Mouse (Mus musculus) frontal cortex, postnatal 25 days (tissue): ENCODE measurements around the gene Flt3.

Experiments used
- DNase-seq, 2 experiments: peaks; one replicate each; pipeline ENCODE4 v3.0.0; 2022; ENCODE audit warnings: low spot score in 2 of 2

The Flt3 gene

DNA sequence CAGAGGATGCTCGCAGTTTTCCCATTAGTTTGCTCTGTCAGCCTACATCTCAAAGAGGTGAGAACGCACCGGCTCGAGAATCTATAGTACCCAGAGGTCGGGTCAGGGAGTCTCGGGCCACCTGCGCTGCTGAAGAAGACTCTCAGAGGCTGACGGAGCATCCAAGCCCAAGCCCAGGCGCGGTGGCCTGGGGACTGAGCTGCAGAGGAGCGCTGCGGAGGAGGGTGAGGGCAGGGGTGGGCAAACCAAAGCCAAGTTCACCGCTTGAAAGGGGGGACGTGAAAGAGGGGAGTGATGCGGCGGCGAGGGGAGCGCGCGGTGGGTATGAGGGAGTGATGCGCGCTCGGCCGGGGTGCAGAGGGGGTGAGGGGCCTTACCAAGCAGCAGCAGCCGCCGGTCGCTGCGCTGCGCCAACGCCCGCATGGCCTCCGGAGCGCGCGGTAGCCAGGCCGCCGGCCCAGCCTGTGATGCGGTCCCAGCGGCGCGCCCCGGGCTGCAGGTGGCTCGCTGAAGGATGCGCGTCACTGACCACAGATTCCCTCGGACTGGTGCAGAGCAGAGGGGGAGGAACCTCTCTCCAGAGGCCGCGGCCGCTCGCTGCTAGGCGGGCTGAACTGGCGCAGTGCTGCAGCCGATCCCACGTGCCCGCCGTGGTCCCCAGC, at the start of gene Flt3:
TSS of gene Flt3 (minus strand) at position 647 of the 662 bp plus-strand sequence.
- DNase-seq, result no peak

DNA sequence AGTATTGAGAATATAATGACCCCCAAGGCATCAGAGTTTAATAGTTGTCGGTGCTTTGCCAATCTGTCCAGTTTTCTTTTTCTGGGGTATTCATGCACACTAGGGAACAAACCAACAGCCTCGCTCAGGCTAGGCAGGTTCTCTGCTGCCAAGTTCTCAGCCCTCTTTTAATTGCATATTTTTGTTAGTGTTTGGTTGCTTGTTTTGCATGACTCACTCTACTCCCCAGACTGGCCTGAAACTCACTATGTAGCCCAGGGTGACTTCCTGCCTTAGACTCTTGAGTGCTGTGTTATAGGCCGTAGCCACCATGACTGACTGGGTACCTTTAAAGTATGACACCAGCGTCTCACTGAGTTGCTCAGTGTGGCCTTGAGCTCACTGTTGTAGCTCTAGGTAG, 48.6 kb upstream of the Flt3 start:
- no peak for DNase-seq

DNA sequence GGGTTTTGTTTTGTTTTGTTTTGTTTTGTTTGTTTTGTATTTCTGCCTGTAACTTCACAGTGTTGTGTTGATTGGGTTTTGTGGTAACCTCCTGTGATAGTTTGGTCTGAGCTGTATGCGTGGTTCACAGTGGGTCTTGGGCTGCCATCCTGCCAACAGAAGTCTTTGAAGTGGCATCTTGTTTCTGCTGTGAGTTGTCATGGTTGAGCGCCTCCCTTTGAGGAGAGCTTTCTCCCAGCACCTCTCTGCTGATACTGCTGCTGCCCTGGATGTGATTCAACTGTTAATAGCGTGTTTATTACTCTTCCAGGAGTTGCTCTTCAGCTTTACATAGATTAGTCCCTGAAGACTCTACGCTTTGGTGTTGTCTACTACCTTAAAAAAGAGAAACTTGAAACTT, 48.2 kb upstream of the Flt3 start:
- no peak for DNase-seq

DNA sequence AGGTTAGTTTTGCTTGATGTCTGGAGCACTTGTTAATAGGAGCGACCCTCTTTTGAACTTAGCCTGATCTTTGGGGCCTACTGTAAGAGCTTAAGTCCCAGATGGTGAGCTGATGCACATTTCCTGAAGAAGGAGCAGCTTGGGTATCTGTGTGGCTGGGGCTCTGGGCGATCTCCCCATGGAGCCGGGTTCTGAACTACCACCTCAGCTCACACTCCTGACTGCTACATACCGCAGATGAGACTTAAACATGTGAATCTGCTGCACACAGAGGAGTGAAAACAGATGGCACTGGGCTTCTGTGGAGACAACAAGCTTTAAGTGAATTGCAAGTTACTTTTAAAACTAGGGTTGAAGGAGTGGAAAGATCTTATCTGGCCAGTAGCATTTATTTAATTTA, 45.0 kb upstream of the Flt3 start:
- DNase-seq, result no peak

DNA sequence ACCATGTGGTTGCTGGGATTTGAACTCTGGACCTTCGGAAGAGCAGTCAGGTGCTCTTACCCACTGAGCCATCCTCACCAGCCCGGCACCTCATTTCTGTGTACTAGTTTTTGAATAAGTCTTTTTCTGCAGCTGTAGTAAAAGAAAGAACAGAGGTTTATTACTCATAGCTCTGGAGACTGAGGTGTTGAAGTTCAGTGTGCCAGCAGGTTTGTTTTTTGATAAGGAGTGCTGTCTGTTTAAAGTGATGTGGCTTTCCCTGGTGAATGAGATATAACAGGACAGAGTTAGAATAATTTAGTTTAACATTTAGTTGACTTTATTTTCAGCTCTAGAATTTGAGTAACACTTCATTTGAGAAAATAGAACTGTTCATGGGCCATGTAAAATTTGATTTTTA, 44.5 kb upstream of the Flt3 start:
- no peak for DNase-seq

DNA sequence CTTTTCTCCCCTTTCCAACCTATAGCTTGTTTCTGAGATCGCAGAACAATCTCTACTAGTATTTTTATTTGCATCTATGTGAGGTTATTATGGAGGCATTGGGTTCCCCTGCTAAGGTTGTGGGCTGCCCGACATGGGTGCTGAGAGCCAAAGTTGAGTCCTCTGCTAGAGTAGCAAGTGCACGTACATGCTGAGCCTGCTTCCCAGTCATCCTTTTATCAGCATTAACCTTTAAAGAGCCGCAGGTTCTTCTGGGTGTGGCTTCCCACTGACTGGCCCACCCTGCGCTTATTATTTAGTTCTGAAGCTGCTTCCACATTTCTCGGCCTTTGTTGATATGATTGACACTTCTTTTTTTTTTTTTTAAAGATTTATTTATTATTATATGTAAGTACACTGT, 44.0 kb upstream of the Flt3 start:
- no peak for DNase-seq

DNA sequence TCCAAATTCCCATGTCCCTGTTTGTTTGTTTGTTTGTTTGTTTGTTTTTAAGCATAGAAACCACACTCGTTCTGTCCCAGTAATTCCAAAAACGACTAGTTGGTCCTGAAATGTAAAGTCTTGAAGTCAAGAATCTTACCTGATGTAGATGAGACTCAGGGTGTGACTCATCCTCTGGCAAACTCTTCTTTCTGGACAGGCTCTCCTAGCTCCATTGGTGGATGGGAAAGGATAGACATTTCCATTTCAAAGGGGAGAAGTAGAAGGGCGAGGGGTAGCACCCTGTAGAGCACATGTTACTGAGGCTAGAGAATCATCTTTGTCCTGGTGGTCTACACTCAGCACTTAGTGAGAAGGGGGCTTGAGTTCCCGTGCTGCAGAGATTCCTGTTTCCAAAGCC, 42.5 kb upstream of the Flt3 start:
- DNase-seq, result no peak

DNA sequence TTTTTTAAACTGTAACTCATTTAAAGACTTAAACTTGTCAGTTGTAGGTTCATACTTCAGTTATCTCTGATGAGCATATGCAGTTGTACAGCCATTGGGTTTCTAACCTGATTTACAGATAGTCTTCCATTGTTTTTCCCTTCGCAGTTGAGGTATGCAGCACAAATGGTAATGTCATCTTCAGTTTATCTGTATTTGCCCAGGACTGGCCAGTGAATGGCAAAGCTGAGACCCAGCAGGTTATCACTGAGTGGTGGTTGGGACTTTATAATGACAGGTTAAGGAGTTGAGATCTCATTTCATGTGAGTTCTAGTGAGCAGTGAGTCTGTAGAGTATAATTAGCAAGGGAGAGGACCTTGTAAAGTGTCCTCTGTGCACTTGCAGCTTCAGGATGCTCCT, 41.7 kb upstream of the Flt3 start:
- no peak for DNase-seq

DNA sequence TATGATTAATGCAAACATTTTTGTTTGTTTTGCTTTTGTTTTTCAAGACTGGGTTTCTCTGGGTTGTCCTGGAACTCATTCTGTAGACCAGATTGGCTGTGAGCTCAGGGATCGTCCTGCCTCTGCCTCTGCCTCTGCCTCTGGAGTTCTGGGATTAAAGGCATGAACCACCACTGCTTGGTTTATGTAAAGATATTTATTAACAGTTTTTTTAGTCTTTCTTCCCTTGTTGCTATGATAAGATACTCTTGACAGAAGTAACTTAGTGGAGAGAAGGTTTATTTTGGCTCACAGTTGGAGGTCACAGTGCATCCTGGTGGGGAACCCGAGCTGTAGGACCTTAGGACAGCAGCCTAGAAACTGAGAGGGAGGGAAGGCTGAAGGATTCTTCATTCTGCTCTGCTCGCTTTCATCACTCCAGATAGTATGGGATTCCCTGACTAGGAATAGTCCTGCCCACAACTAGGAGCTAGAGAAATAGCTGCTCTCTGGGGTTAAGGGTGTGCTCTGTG, 40.8 kb upstream of the Flt3 start:
- DNase-seq, result no peak

DNA sequence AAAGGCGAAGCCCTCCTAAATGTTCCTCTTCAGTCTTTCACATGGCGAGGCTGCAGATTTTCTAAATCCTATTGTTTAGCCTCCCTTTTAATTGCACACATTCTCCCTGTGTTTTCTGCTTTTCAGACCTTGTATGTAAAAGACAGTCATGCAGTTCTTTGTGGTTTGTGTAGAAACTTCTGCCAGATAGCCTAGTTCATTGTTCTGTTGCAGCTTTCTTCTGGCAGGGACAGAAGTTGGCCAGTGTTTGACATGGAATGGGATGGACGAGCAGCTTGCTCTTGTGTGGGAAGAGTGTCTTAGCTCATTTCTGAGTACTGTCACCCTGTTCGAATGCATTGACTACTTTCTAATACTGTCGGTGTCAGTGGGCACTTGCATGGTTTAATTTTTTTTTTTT, 36.2 kb upstream of the Flt3 start:
- DNase-seq, result no peak

DNA sequence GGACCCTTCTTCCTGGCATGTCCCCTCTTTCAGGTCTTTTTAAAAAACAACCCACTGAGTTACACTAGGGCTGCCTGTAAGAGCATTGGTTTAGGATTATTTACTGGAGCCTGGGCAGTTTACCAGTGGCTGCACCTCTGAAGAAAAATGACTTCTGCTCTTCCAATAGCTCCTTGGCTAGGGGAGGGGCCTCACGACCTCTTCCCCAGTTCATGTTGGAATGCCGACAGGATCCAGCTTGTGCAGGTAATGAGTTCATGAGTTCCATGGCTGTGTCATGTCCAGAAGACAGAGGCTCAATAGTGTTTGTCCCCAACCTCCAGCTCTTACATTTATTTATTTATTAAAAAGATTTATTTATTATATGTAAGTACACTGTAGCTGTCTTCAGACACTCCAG, 35.5 kb upstream of the Flt3 start:
- DNase-seq, result no peak

DNA sequence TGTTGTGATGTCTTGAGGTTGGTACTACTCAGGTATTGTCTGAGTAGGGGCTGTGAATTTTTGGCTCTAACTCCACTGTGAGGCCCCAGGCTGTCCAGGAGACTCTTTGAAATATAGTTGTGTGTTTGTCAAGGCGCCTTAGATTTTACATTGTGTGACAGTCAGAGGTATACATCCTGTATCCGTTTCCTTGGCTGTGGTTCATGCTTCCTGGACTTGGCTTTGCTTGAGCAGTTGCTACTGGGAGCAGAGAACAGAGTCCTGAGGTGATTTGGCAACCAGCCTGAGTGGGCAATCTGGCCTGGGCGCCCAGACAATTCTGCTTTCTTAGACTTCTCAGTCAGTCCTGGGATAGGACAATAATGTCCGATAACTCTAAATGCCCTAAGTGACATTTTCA, 34.9 kb upstream of the Flt3 start:
- DNase-seq, result no peak

DNA sequence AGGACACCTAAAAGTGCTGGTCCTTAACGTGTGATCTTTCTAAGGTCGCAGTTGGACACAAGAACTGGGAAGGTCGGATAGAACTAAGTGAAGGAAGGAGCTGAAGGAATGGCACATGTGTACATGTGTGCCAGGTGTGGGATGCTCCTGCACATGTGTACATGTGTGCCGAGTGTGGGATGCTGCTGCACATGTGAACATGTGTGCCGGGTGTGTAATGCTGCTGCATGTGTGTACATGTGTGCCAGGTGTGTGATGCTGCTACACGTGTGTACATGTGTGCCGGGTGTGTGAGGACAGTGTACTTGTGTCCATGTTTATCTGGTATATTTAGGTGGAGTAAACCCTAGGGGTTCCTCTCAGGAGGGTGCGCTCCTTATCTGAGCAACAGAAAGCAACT, 32.6 kb upstream of the Flt3 start:
- no peak for DNase-seq

DNA sequence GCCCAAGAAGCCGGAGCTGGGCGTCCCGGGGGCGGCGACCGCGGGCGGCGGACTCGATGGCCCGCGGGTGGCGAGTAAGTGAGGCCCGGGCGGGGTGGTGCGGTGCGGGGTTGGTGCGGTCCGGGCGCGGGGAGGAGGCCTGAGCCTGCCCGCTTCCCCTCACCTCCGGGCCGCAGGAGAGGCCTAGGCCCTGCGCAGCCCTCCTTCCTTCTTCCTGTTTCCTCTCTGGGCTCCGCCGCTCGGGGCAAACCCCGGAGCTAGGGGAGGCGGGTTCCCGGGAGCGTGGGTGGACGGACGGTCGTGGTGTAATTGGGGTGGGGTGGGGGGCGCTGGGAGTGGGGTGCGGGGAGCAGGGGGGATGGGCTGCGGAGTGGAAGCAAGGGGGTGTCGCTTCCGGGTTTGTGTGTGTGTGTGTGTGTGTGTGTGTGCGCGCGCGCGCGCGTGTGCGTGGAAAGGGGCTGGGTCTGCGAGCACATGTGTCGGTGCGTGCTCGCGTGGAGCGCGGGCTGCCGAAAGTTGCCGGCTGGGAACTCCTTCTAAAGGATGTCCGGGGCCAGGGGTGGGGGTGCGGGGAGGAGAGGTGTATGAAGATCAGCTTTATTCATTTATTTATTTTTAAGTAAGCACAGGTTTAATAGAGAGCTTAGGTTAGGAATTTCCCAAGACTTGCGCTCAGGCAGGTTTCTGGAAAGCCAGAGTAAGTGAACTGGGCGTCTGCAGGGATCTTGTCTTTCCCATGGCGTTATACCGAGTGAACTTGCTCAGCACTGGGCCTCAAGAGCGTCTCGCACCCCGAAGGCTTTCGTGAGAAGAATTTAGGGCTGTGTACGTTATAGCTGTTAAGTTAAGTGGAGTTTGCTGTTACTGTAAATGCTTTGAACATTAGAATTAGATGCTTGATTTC, 30.9 kb upstream of the Flt3 start:
- peak; percentile 43 to 48 for DNase-seq

DNA sequence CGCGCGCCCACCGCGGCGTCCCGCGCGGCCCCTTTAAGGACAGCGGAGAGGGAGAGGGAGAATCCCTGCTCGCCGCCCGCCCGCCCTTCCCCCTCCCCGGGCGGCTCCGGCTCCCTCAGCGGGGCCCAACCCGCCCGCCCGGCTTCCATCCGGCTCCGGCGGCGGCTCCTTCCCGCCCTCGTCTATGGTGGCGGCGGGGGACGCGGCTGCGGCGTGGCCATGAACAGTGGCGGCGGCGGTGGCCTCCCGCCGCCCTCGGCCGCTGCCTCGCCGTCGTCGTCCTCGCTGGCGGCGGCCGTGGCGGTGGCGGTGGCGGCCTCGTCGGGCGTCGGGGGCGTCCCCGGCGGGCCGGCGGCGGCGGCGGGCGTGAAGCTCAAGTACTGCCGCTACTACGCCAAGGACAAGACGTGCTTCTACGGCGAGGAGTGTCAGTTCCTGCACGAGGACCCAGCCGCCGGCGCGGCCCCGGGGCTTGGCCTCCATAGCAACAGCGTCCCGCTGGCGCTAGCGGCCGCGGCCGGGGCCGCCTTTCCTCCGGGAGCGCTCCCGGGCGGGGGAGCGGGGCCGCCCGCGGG, 30.2 kb upstream of the Flt3 start:
- DNase-seq, result peak; percentile 25 to 26

DNA sequence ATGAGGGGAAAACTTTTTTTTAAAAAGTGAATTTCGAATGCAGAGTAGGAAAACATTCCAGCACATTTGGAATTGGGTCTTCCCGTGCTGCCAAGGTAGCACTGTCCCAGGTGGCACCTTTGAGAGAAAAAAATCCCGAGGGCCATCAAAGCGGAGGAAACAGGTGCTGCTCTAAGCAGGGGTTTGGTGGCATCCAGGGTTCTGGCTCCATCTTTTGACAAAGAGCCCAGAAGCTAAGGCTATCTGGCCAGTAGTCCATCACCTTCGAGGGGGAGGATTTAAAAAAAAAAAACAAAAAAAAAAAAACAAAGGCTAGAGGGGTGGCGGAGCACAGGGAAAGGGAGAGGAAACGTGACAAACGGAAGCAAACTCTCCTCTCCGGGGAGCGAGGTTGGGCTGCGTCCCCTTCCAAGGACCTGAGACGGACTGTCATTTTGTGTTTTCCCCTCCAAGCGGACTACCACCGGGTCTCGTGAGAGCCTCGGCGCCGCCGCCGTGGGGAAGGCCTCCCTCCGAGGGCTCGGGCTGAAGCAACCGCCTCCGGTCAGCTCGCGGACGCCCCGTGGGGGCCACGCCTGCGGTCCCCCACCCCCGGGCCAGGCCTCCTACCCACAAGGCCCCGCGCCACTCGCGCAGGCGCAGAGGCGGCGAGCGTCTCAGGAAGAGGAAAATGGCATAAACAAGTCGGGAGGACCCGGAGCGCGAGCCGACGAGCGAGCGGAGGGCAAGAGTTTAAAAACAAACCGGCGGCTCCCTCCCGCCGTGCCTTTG, 29.4 kb upstream of the Flt3 start, which contains the start of gene Pan3:
TSS of gene Pan3 (plus strand) at position 627 of the 771 bp plus-strand sequence.
- peak; percentile 91 to 92 for DNase-seq

DNA sequence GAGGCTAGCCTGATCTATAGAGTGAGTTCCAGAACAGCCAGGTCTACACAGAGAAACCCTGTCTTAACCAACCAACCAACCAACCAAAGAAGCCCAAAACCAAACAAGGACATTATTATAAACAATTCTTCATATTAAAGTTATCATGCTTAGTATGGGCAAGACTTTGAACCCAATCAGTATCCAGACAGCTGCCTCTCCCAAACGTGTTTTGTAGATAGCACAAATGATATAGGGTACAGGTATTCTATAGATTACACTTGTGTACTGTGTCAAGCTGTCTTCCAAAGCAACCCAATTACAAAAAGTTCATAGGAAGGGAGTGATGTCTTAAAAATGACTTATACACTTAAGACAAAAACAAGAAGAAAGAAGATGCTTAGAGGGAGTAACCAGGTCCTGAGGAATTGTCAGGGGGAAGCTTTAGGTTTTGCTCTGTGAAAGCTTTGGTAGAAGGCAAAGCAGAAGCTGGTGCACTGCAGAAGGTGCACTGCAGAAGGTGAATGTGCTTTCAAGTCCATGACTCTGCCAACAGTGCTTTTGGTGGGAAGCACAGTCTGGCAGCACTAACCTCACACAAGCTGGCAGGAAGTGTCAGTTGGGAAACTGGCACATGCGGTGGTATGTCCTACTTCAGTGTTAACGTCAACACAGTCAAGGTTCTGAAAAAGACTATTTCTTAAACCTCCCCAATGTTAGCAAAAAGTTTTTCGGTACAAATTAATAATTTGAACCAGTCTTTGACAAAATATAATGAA, 25.9 kb upstream of the Flt3 start:
- no peak for DNase-seq

DNA sequence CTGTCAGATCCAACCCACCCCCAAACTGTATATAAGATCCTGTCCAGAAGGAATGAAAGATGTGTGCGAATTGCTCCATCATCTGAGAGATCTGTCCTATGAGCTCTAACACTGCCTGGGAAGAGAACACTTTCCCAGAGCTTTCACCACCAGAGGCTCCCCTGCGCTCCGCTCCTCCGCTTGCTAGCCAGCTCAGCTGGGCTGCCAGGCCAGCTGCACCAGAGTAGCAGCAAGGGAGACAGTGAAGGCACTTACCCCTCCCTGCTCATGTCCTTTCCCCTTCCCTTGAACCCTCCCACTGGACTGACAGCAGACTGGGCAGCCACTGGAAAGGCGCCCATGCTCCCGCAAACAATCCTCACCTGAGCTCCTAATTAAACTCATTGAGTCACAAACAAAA, 23.3 kb upstream of the Flt3 start:
- no peak for DNase-seq

DNA sequence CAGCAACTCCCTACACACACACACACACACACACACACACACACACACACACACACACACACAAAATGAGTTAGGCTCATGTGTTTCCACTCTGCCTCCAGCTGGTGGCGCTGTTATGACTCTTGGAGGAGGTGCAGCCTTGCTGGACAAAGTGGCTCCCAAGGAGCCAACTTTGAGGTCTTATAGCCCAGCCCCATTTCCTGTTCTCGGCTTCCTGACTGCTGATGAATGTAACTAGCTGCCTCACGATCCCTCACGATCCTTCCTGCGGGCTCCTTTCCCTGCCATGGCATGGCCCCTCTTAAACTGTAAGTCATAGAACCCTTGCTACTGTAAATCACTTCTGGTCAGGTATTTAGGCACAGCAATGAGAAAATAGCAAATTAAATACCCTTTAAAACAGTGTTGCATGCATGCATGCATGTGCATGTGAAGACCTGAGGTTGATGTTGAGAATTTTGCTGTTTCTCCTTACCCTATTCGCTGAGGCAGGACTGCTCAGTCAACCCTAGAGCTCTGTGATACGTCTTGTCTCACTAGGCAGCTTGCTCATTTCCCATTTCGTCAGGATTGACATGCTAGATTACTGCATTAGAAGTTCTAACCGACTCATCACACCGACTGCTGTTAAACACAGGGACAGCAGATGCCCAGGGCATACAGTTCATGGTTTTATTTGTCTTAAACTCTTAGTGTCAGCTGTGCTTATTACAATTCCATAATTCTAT, 18.3 kb upstream of the Flt3 start:
- no peak for DNase-seq

DNA sequence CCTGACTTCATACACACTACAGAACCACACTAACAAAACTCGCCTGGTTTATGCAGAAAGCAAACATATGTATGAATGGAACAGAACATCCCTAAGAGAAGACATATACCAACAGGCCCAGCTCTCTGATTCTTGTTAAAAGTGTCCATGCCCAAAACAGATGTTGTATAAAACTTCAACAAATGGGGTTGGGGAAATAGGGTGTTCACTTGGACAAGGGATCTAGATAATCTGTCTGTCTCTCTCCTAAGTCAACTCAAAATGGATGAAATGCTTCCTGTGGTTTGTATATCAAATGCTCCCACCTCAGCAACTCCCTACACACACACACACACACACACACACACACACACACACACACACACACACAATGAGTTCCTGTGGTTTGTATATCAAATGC, 17.7 kb upstream of the Flt3 start:
- DNase-seq, result no peak

DNA sequence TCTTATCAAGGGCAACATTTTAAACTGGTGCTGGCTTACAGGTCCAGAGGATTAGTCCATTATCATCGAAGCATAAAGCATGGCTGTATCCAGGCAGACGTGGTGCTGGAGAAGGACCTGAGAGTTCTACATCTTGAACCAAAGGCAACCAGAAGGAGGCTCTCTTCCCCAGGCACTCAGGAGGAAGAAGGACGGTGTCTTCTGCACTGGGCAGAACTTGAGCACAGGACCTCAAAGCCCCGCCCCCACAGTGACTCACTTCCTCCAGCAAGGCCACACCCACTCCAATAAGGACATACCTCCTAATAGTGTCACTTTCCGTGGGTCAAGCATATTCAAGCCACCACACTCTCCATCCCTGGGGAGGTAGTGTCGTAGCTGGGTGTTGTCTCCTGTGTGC, 10.3 kb upstream of the Flt3 start:
- no peak for DNase-seq
